Mouse (Mus musculus) MEL (cell line): Measurements from ENCODE around the gene Gpatch2. TPM values are rescaled to one million over a fixed set of nuclear protein-coding genes. Genes with fewer than 3 reads are reported as not detected.

ENCODE experiments used
- DNase-seq: peaks from one replicate; pipeline ENCODE4 v3.0.0; 2011; ENCODE audit warnings: low read depth, low spot score
- H3K27ac ChIP-seq: 2 replicates; pipeline ENCODE4 v1.5.1; 2012; ENCODE audit warnings: low read depth, mild to moderate bottlenecking, control low read depth, low read length, moderate library complexity; ENCODE audit not compliant: control insufficient read depth
- H3K27me3 ChIP-seq, 2 experiments: fragments of 150-350 bp in 1 of 2; sonication (generic) in 1 of 2; 2 replicates each; pipeline ENCODE4 v1.6.1; 2012; ENCODE audit warnings: low read length in 2 of 2, mild to moderate bottlenecking in 2 of 2, improper control_type of control experiment in 1 of 2, moderate library complexity in 1 of 2; ENCODE audit not compliant: insufficient read depth in 2 of 2, control insufficient read depth in 1 of 2
- H3K36me3 ChIP-seq, 2 experiments: 2 replicates each; pipeline ENCODE4 v1.6.1; 2012 to 2014; ENCODE audit warnings: low read length in 2 of 2, improper control_type of control experiment in 1 of 2, inconsistent platforms in 1 of 2, mild to moderate bottlenecking in 1 of 2; ENCODE audit not compliant: insufficient read depth in 2 of 2, control insufficient read depth in 1 of 2
- H3K4me1 ChIP-seq, 2 experiments: fragments of 150-350 bp in 1 of 2; sonication (generic) in 1 of 2; 2 replicates each; pipeline ENCODE4 v1.6.1; 2012; ENCODE audit warnings: low read length in 2 of 2, improper control_type of control experiment in 1 of 2, mild to moderate bottlenecking in 1 of 2; ENCODE audit not compliant: insufficient read depth in 2 of 2, control insufficient read depth in 1 of 2
- H3K4me3 ChIP-seq, 2 experiments: fragments of 150-350 bp in 1 of 2; sonication (generic) in 1 of 2; 2 replicates each; pipeline ENCODE4 v1.5.1; 2012; ENCODE audit warnings: low read depth in 2 of 2, low read length in 2 of 2, mild to moderate bottlenecking in 2 of 2, moderate library complexity in 2 of 2, control low read depth in 1 of 2, improper control_type of control experiment in 1 of 2; ENCODE audit not compliant: control insufficient read depth in 1 of 2, insufficient read depth in 1 of 2
- H3K79me2 ChIP-seq: 2 replicates; pipeline ENCODE4 v1.6.1; 2012; ENCODE audit warnings: mild to moderate bottlenecking, low read length, moderate library complexity; ENCODE audit not compliant: control insufficient read depth, poor library complexity, insufficient read depth
- H3K9ac ChIP-seq: 2 replicates; pipeline ENCODE4 v1.6.1; 2012; ENCODE audit warnings: low read depth, mild to moderate bottlenecking, control low read depth, low read length, moderate library complexity; ENCODE audit not compliant: control insufficient read depth, poor library complexity, severe bottlenecking
- H3K9me3 ChIP-seq: fragments of 150-350 bp; sonication (generic); replicated peaks from 2 replicates; pipeline ENCODE4 v1.6.1; 2012; ENCODE audit warnings: mild to moderate bottlenecking, low read length, improper control_type of control experiment, moderate library complexity; ENCODE audit not compliant: insufficient read depth
- CHD1 ChIP-seq: IDR thresholded peaks from 2 replicates; pipeline ENCODE4 v1.6.1; 2012; ENCODE audit warnings: low read depth, mild to moderate bottlenecking, inconsistent platforms, low read length, improper control_type of control experiment
- ETS1 ChIP-seq: IDR thresholded peaks from 2 replicates; pipeline ENCODE4 v1.6.1; 2012; ENCODE audit warnings: low read depth, mild to moderate bottlenecking, inconsistent platforms, low read length, improper control_type of control experiment, moderate library complexity
- MAFK ChIP-seq: IDR thresholded peaks from 2 replicates; pipeline ENCODE4 v1.6.1; 2011; ENCODE audit warnings: low read depth, mild to moderate bottlenecking, low read length, improper control_type of control experiment, borderline replicate concordance
- MEF2A ChIP-seq: IDR thresholded peaks from 2 replicates; pipeline ENCODE4 v1.6.1; 2014; ENCODE audit warnings: low read depth, mild to moderate bottlenecking, inconsistent platforms, low read length, improper control_type of control experiment; ENCODE audit not compliant: poor library complexity, insufficient replicate concordance, severe bottlenecking; ENCODE audit errors: extremely low read depth
- NELFE ChIP-seq: IDR thresholded peaks from 2 replicates; pipeline ENCODE4 v1.6.1; 2011; ENCODE audit warnings: low read depth, low read length, improper control_type of control experiment
- POLR2A ChIP-seq, 2 experiments: IDR thresholded peaks; 2 replicates each; pipeline ENCODE4 v1.6.1; 2011 to 2012; ENCODE audit warnings: low read length in 2 of 2, mild to moderate bottlenecking in 2 of 2, control low read depth in 1 of 2, improper control_type of control experiment in 1 of 2, low read depth in 1 of 2, moderate library complexity in 1 of 2; ENCODE audit not compliant: control insufficient read depth in 1 of 2, insufficient read depth in 1 of 2, poor library complexity in 1 of 2
- USF1 ChIP-seq: IDR thresholded peaks from 2 replicates; pipeline ENCODE4 v1.6.1; 2014; ENCODE audit warnings: low read depth, mild to moderate bottlenecking, inconsistent platforms, low read length, improper control_type of control experiment, moderate library complexity
- polyA plus RNA-seq, 2 experiments: library from polyadenylated mRNA; stranded (reverse) in 1 of 2; unstranded in 1 of 2; fragments of >175 nt in 1 of 2; fragments of >200 nt in 1 of 2; gene quantifications; 2 replicates each; pipeline versions ENCODE4 v1.2.1 to v1.2.4; 2012; ENCODE audit warnings: low replicate concordance in 2 of 2, low read depth in 1 of 2; ENCODE audit not compliant: insufficient read length in 2 of 2, insufficient read depth in 1 of 2, missing spikeins in 1 of 2
- total RNA-seq: library from RNA; depleted of rRNA; stranded (reverse); fragments of 300-350 nt; gene quantifications from 2 replicates; pipeline ENCODE4 v1.2.3, GENCODE M21; 2012; rRNA removed

Gene Gpatch2
- total and polyA plus RNA-seq, 3 experiments: 14.5 to 15.3 TPM; not detected in 1

DNA sequence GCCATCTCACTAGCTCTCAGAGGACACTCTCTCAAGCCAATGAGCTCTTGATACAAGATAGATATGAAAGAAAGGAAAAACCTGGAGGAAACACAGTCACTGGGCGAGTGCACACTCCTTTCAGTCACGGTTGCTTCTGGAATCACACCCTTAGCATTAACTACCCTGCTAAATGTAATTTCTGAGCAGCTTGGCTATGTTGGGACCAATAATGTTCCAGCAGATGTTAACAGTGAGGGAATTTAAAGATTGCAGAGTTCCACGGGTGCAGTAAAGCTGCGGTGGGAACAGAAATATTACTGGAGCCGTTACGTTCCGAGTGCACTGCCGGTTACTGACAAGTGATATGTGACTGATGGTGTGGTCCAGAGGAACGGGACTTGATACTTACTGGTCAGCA, 185.5 kb downstream of the Gpatch2 start:
- H3K9me3 ChIP-seq: no peaks in the 10 kb centered on the region
- no peak for DNase-seq
- no peaks in the 10 kb centered on the region for H3K36me3 ChIP-seq
- H3K4me1 ChIP-seq: no peaks in the 10 kb centered on the region
- TF ChIP-seq ETS1 (no peak), NELFE (no peak), MEF2A (no peak), CHD1 (no peak), POLR2A (IDR thresholded peaks at IDR 0.05; ENCODE audit: control insufficient read depth in 1 of 2, insufficient read depth in 1 of 2, low read depth in 1 of 2, low read length in 2 of 2, poor library complexity in 1 of 2) (no peak), MAFK (no peak), USF1 (no peak)
- no peaks in the 10 kb centered on the region for H3K79me2 ChIP-seq
- H3K9ac ChIP-seq: no peak overlapping the region
- no peak overlapping the region for H3K27ac ChIP-seq
- H3K4me3 ChIP-seq: no peak overlapping the region
- no peaks in the 10 kb centered on the region for H3K27me3 ChIP-seq

Other genes starting within 250 kb of the Gpatch2 start
- not detected in 2 replicates for gene D1Pas1, start 248.1 kb upstream of the Gpatch2 start, total RNA-seq
- not detected for gene D1Pas1, start 248.1 kb upstream of the Gpatch2 start, polyA plus RNA-seq
- gene Spata17, start within 50 bp of the Gpatch2 start, total RNA-seq: not detected in 2 replicates
- gene Spata17, start within 50 bp of the Gpatch2 start, polyA plus RNA-seq: under 1 TPM in 1 of 2 experiments, not detected in 1; 0.13 TPM